Mouse (Mus musculus): ENCODE results near the gene Naa60. TPM values are rescaled to one million over a fixed set of nuclear protein-coding genes. Genes with fewer than 3 reads are reported as not detected.

Gene Naa60
- total RNA-seq, 2 experiments from 2014 or later, result 26.2 to 98.1 TPM

Other genes with a start within 250 kb of the Naa60 start
- gene Mefv, start 154.3 kb upstream of the Naa60 start, total RNA-seq (2015), result 14.7 and 18.6 TPM in 2 replicates
- gene Mefv, start 154.3 kb upstream of the Naa60 start, total RNA-seq (2017), result 46.7 and 53.5 TPM in 2 replicates
- gene Zfp263, start 128.3 kb upstream of the Naa60 start, total RNA-seq (2015), result 27.6 and 31.6 TPM in 2 replicates
- 38.0 and 45.6 TPM in 2 replicates for gene Zfp263, start 128.3 kb upstream of the Naa60 start, total RNA-seq (2017)
- gene Olfr15, start 41.5 kb upstream of the Naa60 start, total RNA-seq (2015), result not detected in 2 replicates
- not detected in 2 replicates for gene Olfr15, start 41.5 kb upstream of the Naa60 start, total RNA-seq (2017)
- 0.32 and 0.49 TPM in 2 replicates for gene Zfp174, start 25.1 kb upstream of the Naa60 start, total RNA-seq (2015)
- gene Zfp174, start 25.1 kb upstream of the Naa60 start, total RNA-seq (2017), result 0.51 and 0.92 TPM in 2 replicates
- gene Zfp597, start 12.2 kb downstream of the Naa60 start, total RNA-seq (2015), result 7.1 and 10.6 TPM in 2 replicates
- 13.2 and 14.7 TPM in 2 replicates for gene Zfp597, start 12.2 kb downstream of the Naa60 start, total RNA-seq (2017)
- gene Gm20695, start 12.3 kb downstream of the Naa60 start, total RNA-seq (2015), result not detected in 2 replicates
- gene Gm20695, start 12.3 kb downstream of the Naa60 start, total RNA-seq (2017), result 0.21 and 1.3 TPM in 2 replicates
- gene 1700037C18Rik, start 36.3 kb downstream of the Naa60 start, total RNA-seq (2015), result 2.0 and 2.6 TPM in 2 replicates
- 1.1 and 1.3 TPM in 2 replicates for gene 1700037C18Rik, start 36.3 kb downstream of the Naa60 start, total RNA-seq (2017)
- 21.0 and 22.1 TPM in 2 replicates for gene Cluap1, start 36.4 kb downstream of the Naa60 start, total RNA-seq (2015)
- 38.2 and 48.4 TPM in 2 replicates for gene Cluap1, start 36.4 kb downstream of the Naa60 start, total RNA-seq (2017)
- 0.39 and 1.0 TPM in 2 replicates for gene Nlrc3, start 104.3 kb downstream of the Naa60 start, total RNA-seq (2015)
- gene Nlrc3, start 104.3 kb downstream of the Naa60 start, total RNA-seq (2017), result 0.29 and 1.1 TPM in 2 replicates
- 19.7 and 22.6 TPM in 2 replicates for gene Slx4, start 131.4 kb downstream of the Naa60 start, total RNA-seq (2015)
- 25.6 and 30.3 TPM in 2 replicates for gene Slx4, start 131.4 kb downstream of the Naa60 start, total RNA-seq (2017)
- gene Dnase1, start 164.6 kb downstream of the Naa60 start, total RNA-seq (2015), result not detected in 2 replicates
- gene Dnase1, start 164.6 kb downstream of the Naa60 start, total RNA-seq (2017), result 0.57 and 1.00 TPM in 2 replicates
- 89.6 and 94.3 TPM in 2 replicates for gene Trap1, start 205.5 kb downstream of the Naa60 start, total RNA-seq (2015)
- 167 and 179 TPM in 2 replicates for gene Trap1, start 205.5 kb downstream of the Naa60 start, total RNA-seq (2017)

All from megakaryocyte progenitor cell, adult 5-6 weeks (primary cell).